Mouse (Mus musculus) urinary bladder, postnatal 4 days (tissue): Measurements from ENCODE around the gene Grk6.
A peak's percentile ranks its signal among the peaks of the same experiment; 100 is the strongest.
"Not testable (repeated sequence)": the region's sequence is repeated elsewhere in the genome, so short reads cannot be mapped to it uniquely, and the experiment has no call there.

Source experiments
- DNase-seq, 2 experiments: peaks; one replicate each; pipeline ENCODE4 v3.0.0; 2021 to 2022; ENCODE audit warnings: low spot score in 2 of 2

The Grk6 gene

DNA sequence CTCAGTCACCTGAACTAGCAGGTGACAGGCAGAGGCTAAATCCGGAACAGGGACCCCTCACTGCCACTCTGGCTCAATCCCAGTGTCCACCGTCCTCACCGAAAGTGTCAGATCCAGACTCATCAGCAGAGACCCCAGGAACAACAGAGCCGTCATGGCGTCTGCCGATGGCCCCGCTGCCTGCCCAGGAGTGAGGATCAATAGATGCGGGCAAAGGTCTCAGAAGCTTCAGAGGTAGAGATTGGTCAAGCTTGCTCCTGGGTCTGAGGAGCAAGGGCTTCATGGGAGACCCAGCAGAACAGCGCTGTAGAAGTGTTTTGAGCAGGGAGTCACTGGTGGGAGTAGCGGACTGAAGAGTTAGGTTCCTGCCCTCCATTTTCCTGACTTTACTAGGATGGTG lies 18.3 kb upstream of the Grk6 start, which contains the start of gene F12:
Gene F12 (minus strand): TSS at position 181 of the 400 bp plus-strand sequence.
- DNase-seq: no peak

DNA sequence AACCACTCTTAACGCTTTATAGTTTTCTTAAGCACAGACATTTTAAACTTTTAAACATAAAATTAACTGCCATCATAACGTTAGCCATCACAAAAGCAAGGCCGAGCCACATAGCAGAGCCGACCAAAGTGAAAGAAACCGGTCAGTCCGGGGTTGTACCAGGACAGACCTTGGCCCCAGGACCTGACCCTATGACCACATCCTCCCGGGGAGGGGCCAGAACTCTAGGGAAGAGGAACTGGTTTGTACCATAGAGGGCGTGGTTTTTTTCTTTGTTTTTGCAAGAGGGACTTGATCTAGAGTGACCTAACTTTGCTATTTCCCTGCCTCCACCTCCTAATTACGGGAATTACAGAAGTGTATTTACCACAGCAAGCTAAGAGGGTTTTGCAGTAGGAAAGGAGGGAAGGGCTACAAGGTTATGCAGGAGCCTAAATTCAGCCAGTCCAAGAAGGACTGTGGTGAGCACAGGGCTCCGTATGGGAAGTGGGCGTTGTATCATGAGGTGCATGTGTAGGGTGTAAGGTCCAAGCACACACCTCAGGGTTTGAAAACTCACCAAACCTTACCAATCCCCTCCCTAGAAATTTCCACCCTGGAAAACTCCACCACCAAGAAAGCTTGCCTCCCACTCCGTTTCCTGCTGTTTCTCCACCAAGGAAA lies 15.5 kb upstream of the Grk6 start:
- DNase-seq: no peak

DNA sequence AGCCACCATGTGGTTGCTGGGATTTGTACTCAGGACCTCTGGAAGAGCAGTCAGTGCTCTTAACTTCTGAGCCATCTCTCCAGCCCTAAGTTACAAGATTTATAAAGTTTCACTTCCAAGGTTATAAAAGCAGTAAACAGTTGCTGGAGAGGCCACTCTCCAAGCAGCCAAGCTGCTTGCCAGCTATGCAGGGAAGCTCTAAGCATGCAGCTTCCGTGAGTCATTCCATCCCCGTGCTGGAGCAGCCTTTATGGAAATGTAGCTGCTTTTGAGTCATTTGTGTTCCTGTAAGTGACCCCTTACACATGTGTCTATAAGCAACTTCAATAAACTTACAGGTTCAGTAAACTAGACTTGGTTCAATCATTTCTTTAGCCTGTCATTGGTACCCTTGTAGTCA lies 14.3 kb upstream of the Grk6 start:
- DNase-seq: no peak

DNA sequence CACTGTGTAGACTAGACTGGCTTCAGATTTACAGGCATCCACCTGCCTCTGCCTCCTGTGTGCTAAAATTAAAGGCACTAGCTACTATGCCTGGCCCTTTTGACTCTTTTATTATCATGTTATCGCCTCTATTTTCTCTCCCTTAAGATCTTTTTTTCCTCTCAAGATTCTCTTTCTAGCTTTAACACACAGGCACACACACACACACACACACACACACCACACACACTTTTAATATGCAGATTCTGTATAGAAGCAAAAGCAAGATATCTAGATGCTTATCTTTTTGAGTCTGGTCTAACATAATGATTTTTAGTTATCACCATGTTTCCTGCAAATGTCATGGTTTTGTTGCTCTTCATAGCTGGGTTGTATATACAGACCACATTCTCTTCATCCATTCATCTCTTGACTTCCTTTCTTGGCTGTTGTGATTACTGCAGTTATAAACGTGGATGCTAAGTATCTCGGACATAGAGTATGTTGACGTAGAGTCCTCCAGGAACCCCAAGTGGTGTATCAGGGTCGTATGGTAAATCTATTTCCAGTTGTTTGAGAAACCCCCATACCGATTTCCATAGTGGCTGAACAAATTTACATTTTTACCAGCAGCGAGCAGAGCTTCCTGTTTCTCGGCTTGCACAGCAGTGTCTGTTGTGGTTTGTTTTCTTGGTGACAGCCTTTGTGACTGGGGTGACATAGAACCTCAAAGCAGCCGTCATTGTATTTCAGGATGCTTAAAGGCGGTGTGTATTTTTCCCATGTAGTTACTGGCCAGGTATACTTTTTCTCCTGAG lies 12.8 kb upstream of the Grk6 start:
- no peak for DNase-seq

DNA sequence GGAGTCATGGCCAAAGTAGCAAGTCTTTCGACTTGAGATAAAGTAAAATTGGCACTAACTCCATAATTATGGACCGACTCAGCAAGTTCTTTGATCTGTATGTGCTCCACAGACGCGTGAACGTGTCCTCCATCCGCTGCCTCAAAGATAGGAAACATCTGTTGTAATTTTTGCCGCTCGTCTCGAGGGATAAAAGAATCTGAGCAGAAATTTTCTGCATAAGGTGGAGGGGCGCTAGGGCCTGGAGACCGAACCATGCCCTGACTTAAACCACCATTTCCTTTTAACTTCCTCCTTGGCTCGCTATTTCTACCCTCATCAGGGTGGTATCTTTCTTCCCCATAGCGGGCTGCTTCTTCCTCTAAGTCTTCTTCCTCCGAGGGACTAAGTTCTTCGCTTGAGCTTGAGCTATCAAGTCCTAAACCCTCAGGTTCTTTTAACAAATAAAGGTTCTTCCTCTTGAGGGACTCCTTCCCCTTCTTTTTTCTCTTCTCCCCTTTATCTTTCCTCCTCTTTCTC lies 7.7 kb upstream of the Grk6 start:
- DNase-seq: not testable (repeated sequence)

GRCm38 (mm10) chr13:55443799-55444285 lies 1.0 kb upstream of the Grk6 start:
- no peak for DNase-seq

GRCm38 (mm10) chr13:55444286-55444936 lies 461 bp upstream of the Grk6 start:
- peak in 1 of 2 experiments; percentile 84 for DNase-seq

GRCm38 (mm10) chr13:55445361-55446091 lies 654 bp downstream of the Grk6 start:
- no peak for DNase-seq

DNA sequence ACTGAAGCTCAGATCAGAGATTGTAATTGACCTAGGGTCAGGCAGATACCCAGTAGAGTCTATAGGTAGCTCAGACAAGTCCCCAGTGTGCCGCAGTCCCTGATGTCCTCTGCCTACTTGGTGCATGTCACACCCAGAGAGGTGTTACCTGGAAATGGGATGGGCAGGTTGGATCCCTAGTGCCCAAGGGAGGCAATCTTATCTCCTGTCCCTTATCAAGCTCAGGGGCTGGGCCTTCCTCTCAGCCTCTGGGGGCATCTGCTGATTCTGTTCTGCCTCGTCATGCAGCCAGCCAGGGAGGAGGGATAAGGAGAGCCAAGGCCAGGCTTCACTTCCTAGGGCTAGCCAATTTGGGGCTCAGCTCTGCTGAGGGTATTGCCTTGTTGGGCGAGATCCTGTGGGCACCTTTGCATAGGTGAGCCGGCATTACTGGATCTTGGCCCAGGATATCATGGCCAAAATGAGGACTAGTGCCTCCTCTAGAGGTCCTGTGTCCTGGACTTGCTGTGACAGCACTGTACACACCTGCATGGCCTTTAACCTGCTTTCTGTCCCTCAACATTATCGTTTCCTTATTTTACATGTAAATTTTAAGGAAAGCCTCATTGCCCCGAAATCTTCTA lies 1.7 kb downstream of the Grk6 start:
- DNase-seq: no peak

- DNase-seq: no peak
These were observed 2.7 kb downstream of the Grk6 start for GRCm38 (mm10) chr13:55447543-55447943.

DNA sequence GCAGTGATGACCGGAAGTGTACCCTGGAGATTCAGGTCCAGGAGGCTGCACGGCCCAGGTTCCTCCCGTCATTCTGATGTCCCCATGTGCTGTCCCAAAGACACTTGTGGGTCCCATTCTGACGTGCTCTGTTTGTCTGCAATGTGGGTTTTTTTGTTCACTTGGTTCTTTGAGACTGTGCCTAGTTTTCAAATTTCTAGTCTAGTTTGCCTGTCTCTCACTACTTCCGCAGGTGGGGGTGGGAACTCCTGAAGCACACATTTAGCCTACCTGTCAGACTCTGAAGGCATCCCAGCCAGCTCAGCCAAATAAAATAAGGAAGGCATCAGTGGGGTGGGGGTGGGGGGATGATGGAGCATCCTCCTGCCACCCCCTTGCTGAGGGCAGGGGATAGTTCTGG lies 3.3 kb downstream of the Grk6 start:
- no peak for DNase-seq

- no peak for DNase-seq
These were observed 4.3 kb downstream of the Grk6 start for GRCm38 (mm10) chr13:55449205-55449604.

GRCm38 (mm10) chr13:55449679-55450441 lies 5.0 kb downstream of the Grk6 start:
- DNase-seq: no peak

- no peak for DNase-seq
These were observed 5.7 kb downstream of the Grk6 start for GRCm38 (mm10) chr13:55450511-55450980.

GRCm38 (mm10) chr13:55451296-55451695 lies 6.4 kb downstream of the Grk6 start:
- DNase-seq: no peak

DNA sequence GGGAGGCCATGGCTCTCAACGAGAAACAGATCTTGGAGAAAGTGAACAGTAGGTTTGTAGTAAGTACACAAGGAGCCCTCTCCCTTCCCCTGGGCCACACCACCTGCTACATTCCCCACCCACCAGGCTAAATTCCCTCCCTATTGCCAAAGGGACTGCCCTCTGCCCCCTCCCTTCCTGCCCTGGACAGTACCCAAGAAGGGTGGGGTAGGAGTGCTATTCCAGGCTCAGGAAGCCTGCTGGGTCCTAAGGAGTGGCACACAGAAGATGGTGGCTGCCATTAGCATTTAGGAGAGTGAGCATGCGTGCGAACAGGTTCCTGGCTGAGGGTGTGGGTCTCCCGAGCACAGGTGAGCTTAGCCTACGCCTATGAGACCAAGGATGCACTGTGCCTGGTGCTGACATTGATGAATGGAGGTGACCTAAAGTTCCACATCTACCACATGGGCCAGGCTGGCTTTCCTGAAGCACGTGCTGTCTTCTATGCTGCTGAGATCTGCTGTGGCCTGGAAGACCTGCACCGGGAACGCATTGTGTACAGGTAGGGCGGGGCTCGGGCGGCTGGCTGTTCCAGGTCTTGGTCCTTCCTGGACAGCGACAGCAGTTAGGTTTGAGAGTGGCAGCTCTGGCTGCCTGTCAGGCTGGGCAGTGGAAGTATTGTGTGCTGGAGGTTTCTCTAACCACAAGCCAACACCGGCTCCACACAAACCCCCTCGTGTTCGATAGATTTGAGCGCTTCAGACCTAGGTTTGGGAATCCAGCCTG lies 7.1 kb downstream of the Grk6 start:
- DNase-seq: no peak

- DNase-seq: no peak
These were observed 18.1 kb downstream of the Grk6 start for GRCm38 (mm10) chr13:55462965-55463364.

- no peak for DNase-seq
These were observed 18.6 kb downstream of the Grk6 start for GRCm38 (mm10) chr13:55463399-55464026.
